Mouse (Mus musculus) limb, embryonic 15.5 days (tissue): ENCODE measurements around the gene Sord. TPM values are rescaled to one million over a fixed set of nuclear protein-coding genes. Genes with fewer than 3 reads are reported as not detected.

ENCODE experiments used
- ATAC-seq: fragments of 200-750 bp; cut with Nextera tagmentation; 2 replicates; pipeline ENCODE4 v1.8.0; 2017; ENCODE audit warnings: low read depth, moderate TSS enrichment; ENCODE audit not compliant: insufficient number of reproducible peaks, low FRiP score, low TSS enrichment
- H3K27ac ChIP-seq: fragments of 300-500 bp; sonication (generic); 2 replicates; pipeline ENCODE4 v1.5.1; 2015; ENCODE audit warnings: moderate library complexity, mild to moderate bottlenecking, inconsistent platforms
- H3K27me3 ChIP-seq: fragments of 300-500 bp; sonication (generic); 2 replicates; pipeline ENCODE4 v1.6.1; 2015; ENCODE audit warnings: inconsistent platforms
- H3K36me3 ChIP-seq: fragments of 300-500 bp; sonication (generic); 2 replicates; pipeline ENCODE4 v1.6.1; 2015; ENCODE audit warnings: inconsistent platforms
- H3K4me1 ChIP-seq: fragments of 300-500 bp; sonication (generic); 2 replicates; pipeline ENCODE4 v1.6.1; 2015; ENCODE audit warnings: inconsistent platforms
- H3K4me2 ChIP-seq: fragments of 300-500 bp; sonication (generic); 2 replicates; pipeline ENCODE4 v1.6.1; 2015; ENCODE audit warnings: mild to moderate bottlenecking, inconsistent platforms
- H3K4me3 ChIP-seq: fragments of 300-500 bp; sonication (generic); 2 replicates; pipeline ENCODE4 v1.5.1; 2015; ENCODE audit warnings: mild to moderate bottlenecking, inconsistent platforms
- H3K9ac ChIP-seq: fragments of 300-500 bp; sonication (generic); 2 replicates; pipeline ENCODE4 v1.6.1; 2015; ENCODE audit warnings: inconsistent platforms
- H3K9me3 ChIP-seq: fragments of 300-500 bp; sonication (generic); 2 replicates; pipeline ENCODE4 v1.6.1; 2016; ENCODE audit warnings: inconsistent platforms
- WGBS: fragments of 180-500 bp; shearing (Covaris S2); methylation state at CpG from one replicate; pipeline ENCODE4 v1.1.7; 2015; 5-methylcytosine and 5-hydroxymethylcytosine counted together
- polyA plus RNA-seq: library from polyadenylated mRNA; unstranded; fragments of >200 nt; fragmentation: Nextera tagmentation; extraction: Ambion mirVana; gene quantifications from 2 replicates; pipeline ENCODE4 v1.2.1, GENCODE M21; 2015

Sord gene
- polyA plus RNA-seq, 1 experiment from 2014 or later = 29.0 TPM

DNA sequence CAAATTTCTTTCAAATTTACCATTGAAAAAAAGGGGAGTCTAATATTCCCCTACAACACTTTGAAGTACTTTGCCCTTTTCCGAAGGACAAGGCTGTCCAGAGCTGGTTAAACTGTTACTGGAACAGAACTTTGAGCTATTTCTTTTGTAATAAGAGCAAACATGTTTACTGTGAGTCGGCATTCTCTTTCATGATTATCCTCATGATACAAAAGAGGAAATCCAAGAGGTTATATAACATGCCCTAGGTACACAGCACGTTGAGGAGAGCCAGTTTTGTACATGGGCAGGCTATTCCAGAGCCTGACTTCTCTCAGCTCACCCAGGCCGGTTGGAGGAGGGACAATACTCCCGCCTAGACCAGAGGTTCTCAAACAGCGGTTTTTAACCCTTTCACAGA is 7.4 kb downstream of the Sord start:
- H3K4me1 ChIP-seq = no peaks in the 10 kb centered on the region
- WGBS = 64% methylated on average over 6 of the region's 6 CpGs
- no peaks in the 10 kb centered on the region for H3K27me3 ChIP-seq
- H3K9ac ChIP-seq = no peak overlapping the region
- no peak overlapping the region for H3K4me3 ChIP-seq
- no peak overlapping the region for H3K27ac ChIP-seq
- no peak overlapping the region for H3K4me2 ChIP-seq
- no peaks in the 10 kb centered on the region for H3K9me3 ChIP-seq
- no peaks in the 10 kb centered on the region for H3K36me3 ChIP-seq
- no peak for ATAC-seq

GRCm38 (mm10) chr2:122243671-122244131 is 9.2 kb downstream of the Sord start:
- no peak overlapping the region for H3K9ac ChIP-seq
- H3K27me3 ChIP-seq = no peaks in the 10 kb centered on the region
- no peaks in the 10 kb centered on the region for H3K4me1 ChIP-seq
- 4% methylated on average over 3 of the region's 3 CpGs for WGBS
- H3K4me2 ChIP-seq = no peak overlapping the region
- H3K4me3 ChIP-seq = no peak overlapping the region
- H3K27ac ChIP-seq = no peak overlapping the region
- H3K9me3 ChIP-seq = no peaks in the 10 kb centered on the region
- no peaks in the 10 kb centered on the region for H3K36me3 ChIP-seq
- no peak for ATAC-seq

- H3K27ac ChIP-seq = no peak overlapping the region
- no peak overlapping the region for H3K9ac ChIP-seq
- H3K36me3 ChIP-seq = no peaks in the 10 kb centered on the region
- H3K4me1 ChIP-seq = no peaks in the 10 kb centered on the region
- H3K4me3 ChIP-seq = no peak overlapping the region
- ATAC-seq = no peak
- 89% methylated on average over 10 of the region's 10 CpGs for WGBS
- H3K9me3 ChIP-seq = no peaks in the 10 kb centered on the region
- no peak overlapping the region for H3K4me2 ChIP-seq
- H3K27me3 ChIP-seq = no peaks in the 10 kb centered on the region
These were observed 13.2 kb downstream of the Sord start for GRCm38 (mm10) chr2:122247786-122248185.

DNA sequence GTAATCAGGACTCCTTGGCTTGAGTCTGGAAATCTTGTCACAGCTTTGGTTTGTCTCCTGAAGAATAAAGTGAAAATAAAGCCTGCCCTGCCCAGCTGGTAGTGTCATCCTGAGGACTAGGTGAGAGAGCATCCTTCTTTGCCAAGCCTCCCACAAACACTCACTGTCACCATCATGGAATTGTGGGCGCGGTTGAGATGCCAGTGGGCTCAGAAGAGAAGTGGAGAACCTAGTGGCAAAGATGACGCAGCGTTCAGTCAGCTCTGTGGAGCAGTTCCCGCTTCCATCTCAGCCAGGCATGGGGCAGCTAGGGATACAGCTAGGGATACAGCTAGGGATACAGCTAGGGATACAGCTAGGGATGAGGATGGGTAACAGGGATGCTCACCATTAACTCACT is 21.4 kb downstream of the Sord start:
- ATAC-seq = no peak
- H3K27me3 ChIP-seq = no peaks in the 10 kb centered on the region
- H3K4me3 ChIP-seq = no peak overlapping the region
- no peak overlapping the region for H3K27ac ChIP-seq
- H3K9me3 ChIP-seq = no peaks in the 10 kb centered on the region
- no peaks in the 10 kb centered on the region for H3K4me1 ChIP-seq
- 0 out of 2 replicates have a peak, but pooled peaks cover 5% of the 10 kb centered on the region for H3K36me3 ChIP-seq
- no peak overlapping the region for H3K4me2 ChIP-seq
- 92% methylated on average over 5 of the region's 5 CpGs for WGBS
- no peak overlapping the region for H3K9ac ChIP-seq

DNA sequence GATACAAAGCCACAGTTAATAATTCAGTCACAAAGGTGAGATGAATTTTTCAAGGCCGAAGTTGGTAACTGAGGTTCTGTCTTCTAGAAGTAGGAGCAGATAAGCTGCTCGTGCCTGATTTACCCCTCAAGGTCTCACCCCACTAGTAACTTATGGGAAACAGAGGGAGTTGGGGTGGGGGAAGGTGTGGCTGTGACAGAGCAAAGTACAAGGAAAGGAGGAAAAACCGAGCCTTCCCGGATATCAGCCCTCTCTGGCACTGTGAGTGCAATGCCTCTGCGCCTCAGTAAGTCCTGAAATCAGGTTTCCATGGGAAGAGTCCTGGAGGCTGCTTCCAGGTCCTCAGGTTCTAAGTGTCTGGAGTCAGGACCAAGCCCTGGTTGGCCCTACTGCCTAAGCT is 26.2 kb downstream of the Sord start:
- H3K27me3 ChIP-seq = no peaks in the 10 kb centered on the region
- H3K9me3 ChIP-seq = no peaks in the 10 kb centered on the region
- H3K36me3 ChIP-seq = 0 out of 2 replicates have a peak, but pooled peaks cover 5% of the 10 kb centered on the region
- H3K4me3 ChIP-seq = no peak overlapping the region
- H3K9ac ChIP-seq = no peak overlapping the region
- WGBS = 73% methylated on average over 5 of the region's 5 CpGs
- H3K27ac ChIP-seq = no peak overlapping the region
- no peak overlapping the region for H3K4me2 ChIP-seq
- no peak for ATAC-seq
- no peaks in the 10 kb centered on the region for H3K4me1 ChIP-seq

DNA sequence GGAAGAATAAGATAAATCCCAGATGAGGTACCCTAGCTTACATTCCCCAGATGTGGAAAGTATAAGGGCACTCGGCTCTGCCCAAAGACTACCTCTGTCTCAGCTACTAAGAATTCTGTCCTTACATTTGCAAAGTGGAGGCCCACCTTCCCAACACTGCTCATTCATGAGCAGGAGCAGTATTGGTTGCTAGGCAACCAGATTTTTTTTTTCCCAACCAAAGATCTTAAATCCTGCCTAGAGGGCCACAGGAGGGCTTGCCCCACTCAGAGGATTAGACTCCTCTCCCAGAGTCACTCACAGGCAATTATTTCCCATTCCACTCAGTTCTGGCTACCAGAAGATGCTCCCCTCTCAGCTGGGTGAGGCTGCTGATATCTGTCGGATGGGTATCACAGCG is 30.1 kb downstream of the Sord start:
- Histone ChIP-seq H3K4me2 (no peak overlapping the region), H3K27ac (no peak overlapping the region), H3K4me1 (no peaks in the 10 kb centered on the region), H3K9ac (no peak overlapping the region), H3K9me3 (no peaks in the 10 kb centered on the region), H3K27me3 (no peaks in the 10 kb centered on the region), H3K36me3 (0 out of 2 replicates have a peak, but pooled peaks cover 3% of the 10 kb centered on the region), H3K4me3 (no peak overlapping the region)
- WGBS = 71% methylated on average over 3 of the region's 3 CpGs
- no peak for ATAC-seq

DNA sequence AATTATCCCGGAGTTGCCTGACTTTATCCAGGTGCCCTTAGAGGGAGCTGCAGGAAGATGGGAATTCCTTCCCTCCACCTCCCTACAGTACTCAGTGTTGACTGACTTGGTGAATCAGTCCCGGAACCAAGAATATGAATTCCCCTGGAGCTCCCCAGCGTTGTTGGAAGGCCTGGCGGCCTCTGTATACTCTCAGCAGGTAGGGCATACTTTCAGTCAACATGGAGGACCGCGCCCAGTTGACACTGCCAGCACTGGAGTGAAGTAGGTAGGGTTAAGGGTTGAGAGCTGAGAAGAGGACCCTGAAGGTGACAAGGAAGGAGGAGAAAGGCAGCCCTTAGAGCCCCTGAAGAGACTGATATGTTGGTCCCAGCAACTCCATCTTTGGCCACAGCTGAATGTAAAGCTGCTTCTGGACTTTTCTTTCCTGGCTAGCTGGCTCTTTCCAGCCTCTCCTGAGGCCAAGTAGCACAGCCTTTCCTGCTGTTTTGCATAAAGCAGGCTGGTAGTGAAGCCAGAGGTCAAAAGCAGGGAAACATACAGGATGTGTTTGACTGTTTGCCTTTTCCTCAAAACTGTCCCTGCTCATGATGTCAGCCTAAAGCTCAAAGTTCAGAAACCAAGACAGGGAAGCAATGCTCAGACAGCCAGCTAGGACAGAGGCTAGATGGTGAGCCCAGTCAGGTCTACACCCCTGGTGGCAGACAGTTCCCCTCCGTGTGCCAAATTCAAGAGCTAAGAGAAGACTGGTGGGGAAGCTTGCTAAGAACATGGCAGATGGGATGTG is 32.1 kb downstream of the Sord start:
- 82% methylated on average over 7 of the region's 7 CpGs for WGBS

GRCm38 (mm10) chr2:122278769-122279168 is 44.2 kb downstream of the Sord start:
- Histone ChIP-seq H3K4me1 (no peaks in the 10 kb centered on the region), H3K9me3 (no peaks in the 10 kb centered on the region), H3K9ac (no peak overlapping the region), H3K4me2 (no peak overlapping the region), H3K27me3 (no peaks in the 10 kb centered on the region), H3K36me3 (no peaks in the 10 kb centered on the region), H3K27ac (no peak overlapping the region), H3K4me3 (no peak overlapping the region)
- ATAC-seq = no peak
- 88% methylated on average over 3 of the region's 3 CpGs for WGBS

More for the DNA sequence above, 32.1 kb downstream of the Sord start:
- no peak for ATAC-seq
- Histone ChIP-seq H3K27ac (no peak overlapping the region), H3K9me3 (no peaks in the 10 kb centered on the region), H3K9ac (no peak overlapping the region), H3K4me2 (no peak overlapping the region), H3K4me1 (no peaks in the 10 kb centered on the region), H3K4me3 (no peak overlapping the region), H3K27me3 (no peaks in the 10 kb centered on the region), H3K36me3 (no peaks in the 10 kb centered on the region)

DNA sequence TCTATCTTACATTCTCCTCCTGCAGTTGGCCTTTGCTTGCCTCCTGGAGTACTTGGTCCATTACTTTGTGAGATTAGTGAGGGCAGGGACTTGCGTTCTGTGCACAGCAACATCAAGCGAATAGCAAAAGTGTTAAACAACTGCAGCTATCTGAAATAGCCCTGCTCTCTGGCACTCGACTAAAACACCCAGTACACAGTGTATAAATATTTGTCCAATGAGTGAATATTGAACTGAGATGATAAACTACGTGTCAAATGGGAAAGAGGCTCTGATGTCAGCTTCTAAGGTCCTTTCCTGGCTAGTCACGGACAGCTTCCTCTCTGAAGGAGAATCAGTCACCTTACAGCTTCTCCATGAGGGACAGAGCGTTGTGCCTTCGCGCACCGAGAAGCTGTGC is 49.5 kb downstream of the Sord start:
- no peak overlapping the region for H3K9ac ChIP-seq
- no peaks in the 10 kb centered on the region for H3K27me3 ChIP-seq
- H3K4me2 ChIP-seq = no peak overlapping the region
- ATAC-seq = no peak
- WGBS = 82% methylated on average over 9 of the region's 9 CpGs
- no peaks in the 10 kb centered on the region for H3K9me3 ChIP-seq
- H3K27ac ChIP-seq = no peak overlapping the region
- H3K4me1 ChIP-seq = no peaks in the 10 kb centered on the region
- H3K4me3 ChIP-seq = no peak overlapping the region
- no peaks in the 10 kb centered on the region for H3K36me3 ChIP-seq

DNA sequence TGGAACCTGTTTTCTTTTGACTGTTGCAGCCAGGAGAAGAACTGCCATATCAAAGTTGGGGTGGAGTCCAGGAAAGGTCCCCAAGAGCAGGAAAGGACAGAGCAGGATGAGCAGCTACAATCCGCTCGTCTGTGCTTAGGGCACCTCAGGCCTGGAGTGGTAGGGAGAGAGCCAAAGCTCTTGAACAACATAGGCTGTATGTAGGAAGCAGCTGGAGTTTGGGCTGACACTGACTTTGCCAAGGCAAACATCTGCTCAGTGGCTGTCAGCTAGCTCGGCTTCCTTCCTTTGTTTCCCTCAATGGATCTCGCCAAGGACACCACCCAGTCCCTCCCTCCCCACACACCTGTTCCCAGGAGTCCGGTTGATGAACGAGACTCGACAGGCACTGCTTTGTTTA is 51.6 kb downstream of the Sord start:
- no peaks in the 10 kb centered on the region for H3K4me1 ChIP-seq
- no peaks in the 10 kb centered on the region for H3K9me3 ChIP-seq
- 65% methylated on average over 7 of the region's 7 CpGs for WGBS
- H3K4me2 ChIP-seq = no peak overlapping the region
- peaks cover 4% of the 10 kb centered on the region; the same call in 1 of the 2 replicates for H3K27me3 ChIP-seq
- H3K36me3 ChIP-seq = no peaks in the 10 kb centered on the region
- no peak overlapping the region for H3K4me3 ChIP-seq
- no peak for ATAC-seq
- H3K27ac ChIP-seq = no peak overlapping the region
- H3K9ac ChIP-seq = no peak overlapping the region

DNA sequence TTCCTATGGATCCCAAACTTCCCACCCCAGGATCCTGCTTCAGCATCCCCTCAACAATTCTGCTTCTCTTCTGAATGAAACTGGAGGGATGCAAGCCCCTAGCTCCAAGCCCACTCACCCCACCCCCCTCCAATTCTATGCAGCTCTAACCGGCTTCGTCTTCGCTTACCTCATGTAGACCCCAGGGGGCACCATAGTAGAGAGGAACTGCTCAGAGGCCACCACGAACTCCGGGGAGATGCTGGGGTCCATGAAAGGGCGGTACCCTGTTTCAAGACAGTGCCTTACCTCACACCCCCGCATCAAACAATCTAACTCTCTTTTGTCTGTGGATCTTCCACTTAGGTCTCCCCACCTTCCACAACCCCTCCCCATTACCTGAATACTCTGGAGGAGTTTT is 60.4 kb downstream of the Sord start:
- H3K36me3 ChIP-seq = no peaks in the 10 kb centered on the region
- no peak for ATAC-seq
- no peak overlapping the region for H3K9ac ChIP-seq
- no peak overlapping the region for H3K4me3 ChIP-seq
- H3K4me1 ChIP-seq = peaks cover 21% of the 10 kb centered on the region
- H3K27me3 ChIP-seq = peaks cover 73% of the 10 kb centered on the region
- no peaks in the 10 kb centered on the region for H3K9me3 ChIP-seq
- no peak overlapping the region for H3K4me2 ChIP-seq
- WGBS = 3% methylated on average over 7 of the region's 7 CpGs
- no peak overlapping the region for H3K27ac ChIP-seq

DNA sequence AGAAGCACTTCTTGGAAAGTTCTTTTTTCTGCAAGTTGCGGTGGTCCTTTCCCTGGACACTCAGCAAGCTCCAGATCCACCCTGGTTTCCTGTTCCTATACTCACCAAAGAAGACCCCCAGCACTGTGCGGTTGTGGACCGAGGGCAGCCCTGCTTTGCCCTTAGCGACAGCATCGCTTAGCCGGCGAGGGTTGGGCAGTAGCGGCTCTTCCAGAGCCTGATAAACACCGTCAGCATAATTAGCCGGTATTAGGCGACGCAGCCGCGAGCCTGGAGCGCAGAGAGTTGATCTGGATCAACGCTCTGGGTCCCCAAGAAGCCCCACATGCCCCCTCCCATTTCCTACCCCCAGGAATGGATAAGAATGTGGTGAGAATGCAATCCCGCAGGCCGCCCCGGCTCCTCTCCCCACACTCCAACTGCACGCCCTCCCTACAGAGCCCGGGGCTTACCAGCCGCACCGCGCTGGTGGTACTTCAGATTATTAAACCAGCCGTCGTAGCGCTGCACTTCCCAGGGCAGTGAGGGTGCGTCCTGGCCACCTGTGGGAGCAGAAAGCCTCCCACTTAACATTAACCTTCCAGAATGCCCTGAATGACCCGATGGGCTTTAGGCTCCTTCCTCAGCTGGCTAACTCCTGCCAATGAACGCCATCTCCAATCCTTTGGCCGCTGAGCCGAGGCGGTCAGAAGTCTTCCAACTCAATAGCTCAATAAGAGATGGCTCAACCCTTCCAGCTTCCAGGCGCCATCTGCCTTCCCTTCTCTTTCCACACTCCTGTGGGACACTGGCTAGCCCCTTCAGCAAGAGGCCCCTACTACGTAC is 62.9 kb downstream of the Sord start:
- Histone ChIP-seq H3K27me3 (peaks cover 95% of the 10 kb centered on the region), H3K4me2 (no peak overlapping the region), H3K4me3 (peak overlapping the region; percentile 29), H3K36me3 (no peaks in the 10 kb centered on the region), H3K4me1 (peaks cover 36% of the 10 kb centered on the region), H3K9ac (no peak overlapping the region), H3K27ac (no peak overlapping the region), H3K9me3 (no peaks in the 10 kb centered on the region)
- no peak for ATAC-seq
- under 1% methylated on average over 35 of the region's 35 CpGs for WGBS
